Mouse (Mus musculus) CH12.LX (cell line): Measurements from ENCODE around the gene Uqcr11.

Experiments used
- CTCF ChIP-seq, 2 experiments: IDR thresholded peaks in 1 of 2; conservative IDR thresholded peaks in 1 of 2; 2 replicates each; pipeline ENCODE4 v1.5.1; 2011 to 2012; ENCODE audit warnings: low read depth in 2 of 2, low read length in 2 of 2, improper control_type of control experiment in 1 of 2, inconsistent platforms in 1 of 2, mild to moderate bottlenecking in 1 of 2, moderate library complexity in 1 of 2
- EP300 ChIP-seq: IDR thresholded peaks from 2 replicates; pipeline ENCODE4 v1.6.1; 2011; ENCODE audit warnings: low read length, improper control_type of control experiment
- JUND ChIP-seq: conservative IDR thresholded peaks from 2 replicates; pipeline ENCODE4 v1.6.1; 2011; ENCODE audit warnings: low read depth, low read length, improper control_type of control experiment
- MAFK ChIP-seq: IDR thresholded peaks from 2 replicates; pipeline ENCODE4 v1.6.1; 2011; ENCODE audit warnings: low read length, improper control_type of control experiment; ENCODE audit not compliant: insufficient replicate concordance
- MEF2A ChIP-seq: IDR thresholded peaks from 2 replicates; pipeline ENCODE4 v1.6.1; 2014; ENCODE audit warnings: low read depth, mild to moderate bottlenecking, inconsistent platforms, low read length, improper control_type of control experiment, borderline replicate concordance
- POLR2A ChIP-seq: IDR thresholded peaks from 2 replicates; pipeline ENCODE4 v1.6.1; 2011; ENCODE audit warnings: low read depth, mild to moderate bottlenecking, improper control_type of control experiment, low read length
- TCF12 ChIP-seq: IDR thresholded peaks from 2 replicates; pipeline ENCODE4 v1.6.1; 2014; ENCODE audit warnings: low read depth, mild to moderate bottlenecking, inconsistent platforms, low read length, improper control_type of control experiment
- ZKSCAN1 ChIP-seq: IDR thresholded peaks from 2 replicates; pipeline ENCODE4 v1.6.1; 2012; ENCODE audit warnings: low read depth, inconsistent platforms, low read length, improper control_type of control experiment, borderline replicate concordance
- ZNF384 ChIP-seq: IDR thresholded peaks from 2 replicates; pipeline ENCODE4 v1.6.1; 2012; ENCODE audit warnings: low read depth, low read length, improper control_type of control experiment, inconsistent platforms

GRCm38 (mm10) chr10:80455697-80456096 lies 49.1 kb upstream of the Uqcr11 start:
- TF ChIP-seq EP300 (no peak), CTCF (conservative IDR thresholded peaks at IDR 0.05 in 1 of 2, IDR thresholded peaks at IDR 0.05 in 1 of 2; ENCODE audit: low read depth in 2 of 2, low read length in 2 of 2) (no peak), MAFK (no peak), JUND (no peak), MEF2A (no peak), POLR2A (no peak), ZKSCAN1 (no peak), TCF12 (no peak), ZNF384 (no peak)
